Mouse (Mus musculus): ENCODE results near the gene Mrps18c. TPM values are rescaled to one million over a fixed set of nuclear protein-coding genes. Genes with fewer than 3 reads are reported as not detected.

Gene Mrps18c
- polyA plus RNA-seq, 1 experiment from 2014 or later, result 184 TPM

DNA sequence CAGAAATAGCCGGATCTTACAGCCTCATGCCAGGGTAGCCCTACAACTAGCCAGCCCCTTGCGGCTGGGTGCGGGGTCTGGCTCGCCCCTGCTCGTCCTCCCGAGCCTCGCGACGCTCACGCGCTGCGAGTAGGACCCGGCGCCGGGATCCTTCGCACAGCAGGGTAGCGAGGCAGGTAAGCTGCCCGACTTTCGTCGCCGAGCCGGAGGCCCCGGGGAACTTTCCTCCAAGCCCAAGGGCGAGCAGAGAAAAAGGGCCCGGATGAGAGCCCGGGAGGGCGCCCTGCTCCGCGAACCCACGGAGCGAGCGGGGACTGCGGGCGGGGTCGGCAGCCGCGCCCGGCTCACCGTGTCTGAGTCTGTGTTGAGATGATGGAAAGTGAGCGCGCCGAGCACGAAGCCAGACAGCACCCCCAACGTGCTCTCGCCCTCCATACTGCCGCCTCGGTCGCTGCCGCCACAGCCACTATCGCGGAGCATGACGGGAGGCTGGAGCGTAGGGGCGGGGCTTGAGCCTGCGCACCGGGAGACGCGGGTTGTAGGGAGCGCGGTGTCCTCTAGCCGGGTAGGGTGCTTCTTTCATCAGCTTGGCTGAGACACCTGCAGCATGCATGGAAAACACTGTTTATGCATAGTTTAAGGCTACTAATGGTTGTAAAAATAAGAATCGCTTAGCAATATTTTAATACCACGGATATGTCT is 22.2 kb downstream of the Mrps18c start, which contains the start of gene Abraxas1:
Abraxas1 (minus strand) TSS at position 483 of the 702 bp plus-strand sequence.
- H3K4me2 ChIP-seq (ENCODE audit: low read depth, low read length), result peak within 1 kb of the TSS; percentile 57
- H3K27ac ChIP-seq (ENCODE audit: low read depth, low read length), result peak within 1 kb of the TSS; percentile 68
- peaks cover 3% of the 10 kb centered on the region; the same call in 1 of the 2 replicates for H3K4me1 ChIP-seq (ENCODE audit: control insufficient read depth, insufficient read depth, low read length)
- ATAC-seq (ENCODE audit: low read depth), result peak; percentile 98
- H3K36me3 ChIP-seq (ENCODE audit: control insufficient read depth, insufficient read depth, low read length), result no peaks in the 10 kb centered on the region
- WGBS, result 1% methylated on average over 62 of the region's 63 CpGs
- H3K9ac ChIP-seq (replicated peaks; ENCODE audit: low read depth, low read length), result peak within 1 kb of the TSS; percentile 78
- no peaks in the 10 kb centered on the region for H3K27me3 ChIP-seq (ENCODE audit: control insufficient read depth, insufficient read depth, low read length)
- H3K4me3 ChIP-seq (ENCODE audit: low read depth, low read length), result peak within 1 kb of the TSS; percentile 55
- no peaks in the 10 kb centered on the region for H3K9me3 ChIP-seq (ENCODE audit: control insufficient read depth, low read length)

DNA sequence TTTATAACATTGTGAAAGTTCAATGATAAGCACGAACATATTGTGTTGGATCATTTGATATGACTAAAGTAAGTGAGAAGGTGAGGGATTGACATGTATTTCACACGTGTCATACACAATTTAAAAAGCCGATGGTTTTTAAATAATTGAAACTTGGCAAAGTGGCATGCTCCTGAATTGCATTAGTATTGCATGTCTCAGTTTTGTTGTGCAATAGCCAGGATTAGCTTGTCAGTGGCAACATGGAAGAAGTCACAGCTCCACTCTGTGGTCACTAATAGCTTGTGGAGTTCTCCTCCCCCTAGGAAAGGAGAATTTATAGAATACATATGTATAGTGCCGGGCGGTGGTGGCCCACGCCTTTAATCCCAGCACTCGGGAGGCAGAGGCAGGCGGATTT is 22.9 kb downstream of the Mrps18c start:
- H3K36me3 ChIP-seq (ENCODE audit: control insufficient read depth, insufficient read depth, low read length), result no peaks in the 10 kb centered on the region
- H3K9ac ChIP-seq (replicated peaks; ENCODE audit: low read depth, low read length), result no peak overlapping the region
- ATAC-seq (ENCODE audit: low read depth), result no peak
- 84% methylated on average over 8 of the region's 8 CpGs for WGBS
- no peak overlapping the region for H3K27ac ChIP-seq (ENCODE audit: low read depth, low read length)
- H3K4me2 ChIP-seq (ENCODE audit: low read depth, low read length), result peak overlapping the region; percentile 57
- peak overlapping the region; percentile 55; the same call in 1 of the 2 replicates for H3K4me3 ChIP-seq (ENCODE audit: low read depth, low read length)
- H3K27me3 ChIP-seq (ENCODE audit: control insufficient read depth, insufficient read depth, low read length), result no peaks in the 10 kb centered on the region
- H3K4me1 ChIP-seq (ENCODE audit: control insufficient read depth, insufficient read depth, low read length), result peaks cover 3% of the 10 kb centered on the region; the same call in 1 of the 2 replicates
- no peaks in the 10 kb centered on the region for H3K9me3 ChIP-seq (ENCODE audit: control insufficient read depth, low read length)

DNA sequence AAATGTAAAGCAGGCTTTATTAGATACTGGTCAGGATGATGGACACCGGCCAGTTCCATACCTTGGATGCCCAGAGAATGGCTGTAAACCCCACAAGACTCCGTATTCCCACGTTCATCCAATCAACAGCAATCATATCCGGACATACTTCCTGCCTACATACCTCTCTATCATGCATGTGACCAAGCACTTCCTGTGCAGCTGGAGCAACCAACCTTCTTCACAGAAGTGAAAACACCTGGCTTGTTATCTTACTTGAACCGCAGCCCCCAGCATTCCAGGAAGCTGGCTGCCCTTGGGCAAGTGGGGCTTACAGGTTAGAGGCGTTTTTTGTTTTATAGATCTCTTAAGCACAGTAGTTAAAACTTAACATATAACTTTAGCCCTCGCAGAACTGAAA is 24.4 kb downstream of the Mrps18c start:
- Histone ChIP-seq H3K4me2 (ENCODE audit: low read depth, low read length) (no peak overlapping the region), H3K9me3 (ENCODE audit: control insufficient read depth, low read length) (no peaks in the 10 kb centered on the region), H3K4me3 (ENCODE audit: low read depth, low read length) (no peak overlapping the region), H3K27ac (ENCODE audit: low read depth, low read length) (no peak overlapping the region), H3K9ac (replicated peaks; ENCODE audit: low read depth, low read length) (no peak overlapping the region), H3K4me1 (ENCODE audit: control insufficient read depth, insufficient read depth, low read length) (peaks cover 3% of the 10 kb centered on the region; the same call in 1 of the 2 replicates), H3K27me3 (ENCODE audit: control insufficient read depth, insufficient read depth, low read length) (no peaks in the 10 kb centered on the region), H3K36me3 (ENCODE audit: control insufficient read depth, insufficient read depth, low read length) (no peaks in the 10 kb centered on the region)
- ATAC-seq (ENCODE audit: low read depth), result no peak
- 87% methylated on average over 7 of the region's 7 CpGs for WGBS

DNA sequence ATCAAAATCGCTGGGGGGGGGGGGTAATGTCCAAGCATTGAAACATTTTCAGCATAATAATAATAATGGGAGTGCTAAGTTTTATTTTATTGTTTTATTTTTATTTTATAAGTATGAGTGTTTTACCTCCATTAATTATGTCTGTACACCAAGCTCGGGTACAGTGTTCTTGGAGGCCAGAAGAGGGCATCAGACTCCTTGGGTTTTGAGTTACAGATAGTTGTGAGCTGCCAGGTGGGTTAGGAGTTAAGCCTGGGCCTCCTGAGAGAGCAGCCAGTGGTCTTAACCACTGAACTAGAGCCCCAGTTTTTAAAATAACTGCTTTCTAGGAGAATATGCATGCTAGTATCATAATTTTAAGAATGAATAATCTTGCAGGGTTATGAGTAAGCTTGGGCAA is 27.5 kb downstream of the Mrps18c start:
- Histone ChIP-seq H3K27ac (ENCODE audit: low read depth, low read length) (no peak overlapping the region), H3K4me2 (ENCODE audit: low read depth, low read length) (no peak overlapping the region), H3K27me3 (ENCODE audit: control insufficient read depth, insufficient read depth, low read length) (no peaks in the 10 kb centered on the region), H3K36me3 (ENCODE audit: control insufficient read depth, insufficient read depth, low read length) (no peaks in the 10 kb centered on the region), H3K4me1 (ENCODE audit: control insufficient read depth, insufficient read depth, low read length) (no peaks in the 10 kb centered on the region), H3K9me3 (ENCODE audit: control insufficient read depth, low read length) (no peaks in the 10 kb centered on the region), H3K4me3 (ENCODE audit: low read depth, low read length) (no peak overlapping the region), H3K9ac (replicated peaks; ENCODE audit: low read depth, low read length) (no peak overlapping the region)
- no peak for ATAC-seq (ENCODE audit: low read depth)
- 16% methylated on average over 2 of the region's 2 CpGs for WGBS

DNA sequence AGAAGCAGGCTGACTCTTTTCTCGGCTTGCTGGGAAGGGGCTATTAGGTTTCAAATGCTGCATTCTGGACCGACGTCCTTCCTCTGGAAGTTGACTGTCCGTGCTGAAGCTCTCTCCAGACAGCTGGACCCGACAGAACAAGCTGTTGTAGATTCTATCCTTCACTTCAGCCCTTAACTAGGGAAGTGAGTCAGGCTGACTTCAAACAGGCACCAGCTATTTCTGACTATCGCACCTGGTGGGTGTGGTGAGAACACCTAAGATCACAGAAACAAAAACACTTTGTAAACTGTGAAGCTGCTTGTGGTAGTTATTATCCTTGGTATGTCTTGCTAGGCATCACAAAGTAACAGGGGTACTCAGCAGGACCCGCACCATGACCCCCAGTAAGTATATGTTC is 28.1 kb downstream of the Mrps18c start:
- ATAC-seq (ENCODE audit: low read depth), result no peak
- no peak overlapping the region for H3K4me2 ChIP-seq (ENCODE audit: low read depth, low read length)
- no peaks in the 10 kb centered on the region for H3K4me1 ChIP-seq (ENCODE audit: control insufficient read depth, insufficient read depth, low read length)
- no peaks in the 10 kb centered on the region for H3K27me3 ChIP-seq (ENCODE audit: control insufficient read depth, insufficient read depth, low read length)
- no peaks in the 10 kb centered on the region for H3K36me3 ChIP-seq (ENCODE audit: control insufficient read depth, insufficient read depth, low read length)
- no peaks in the 10 kb centered on the region for H3K9me3 ChIP-seq (ENCODE audit: control insufficient read depth, low read length)
- no peak overlapping the region for H3K27ac ChIP-seq (ENCODE audit: low read depth, low read length)
- no peak overlapping the region for H3K4me3 ChIP-seq (ENCODE audit: low read depth, low read length)
- H3K9ac ChIP-seq (replicated peaks; ENCODE audit: low read depth, low read length), result no peak overlapping the region
- WGBS, result 78% methylated on average over 7 of the region's 7 CpGs

DNA sequence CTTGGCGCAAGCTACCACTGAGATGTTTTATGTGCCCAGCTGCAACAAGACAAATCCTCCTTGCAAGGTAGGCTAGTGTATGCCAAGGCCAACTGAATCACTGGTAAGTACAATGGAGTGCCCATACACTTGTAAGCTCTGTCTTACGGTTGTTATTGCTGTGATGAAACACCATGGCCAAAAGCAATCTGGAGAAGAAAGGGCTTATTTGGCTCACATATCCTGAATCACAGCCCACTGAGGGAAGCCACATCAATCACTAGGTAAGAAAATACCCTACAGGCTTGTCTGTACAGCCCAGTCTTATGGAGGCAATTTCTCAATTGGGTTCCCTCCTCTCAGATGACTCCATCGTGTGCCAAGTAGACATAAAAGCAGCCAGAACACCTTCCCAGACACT is 30.3 kb downstream of the Mrps18c start:
- no peaks in the 10 kb centered on the region for H3K27me3 ChIP-seq (ENCODE audit: control insufficient read depth, insufficient read depth, low read length)
- H3K36me3 ChIP-seq (ENCODE audit: control insufficient read depth, insufficient read depth, low read length), result no peaks in the 10 kb centered on the region
- no peak overlapping the region for H3K4me2 ChIP-seq (ENCODE audit: low read depth, low read length)
- H3K4me3 ChIP-seq (ENCODE audit: low read depth, low read length), result no peak overlapping the region
- no peaks in the 10 kb centered on the region for H3K9me3 ChIP-seq (ENCODE audit: control insufficient read depth, low read length)
- no peak overlapping the region for H3K9ac ChIP-seq (replicated peaks; ENCODE audit: low read depth, low read length)
- no peak overlapping the region for H3K27ac ChIP-seq (ENCODE audit: low read depth, low read length)
- no peak for ATAC-seq (ENCODE audit: low read depth)
- no peaks in the 10 kb centered on the region for H3K4me1 ChIP-seq (ENCODE audit: control insufficient read depth, insufficient read depth, low read length)
- 65% methylated on average over 3 of the region's 3 CpGs for WGBS

DNA sequence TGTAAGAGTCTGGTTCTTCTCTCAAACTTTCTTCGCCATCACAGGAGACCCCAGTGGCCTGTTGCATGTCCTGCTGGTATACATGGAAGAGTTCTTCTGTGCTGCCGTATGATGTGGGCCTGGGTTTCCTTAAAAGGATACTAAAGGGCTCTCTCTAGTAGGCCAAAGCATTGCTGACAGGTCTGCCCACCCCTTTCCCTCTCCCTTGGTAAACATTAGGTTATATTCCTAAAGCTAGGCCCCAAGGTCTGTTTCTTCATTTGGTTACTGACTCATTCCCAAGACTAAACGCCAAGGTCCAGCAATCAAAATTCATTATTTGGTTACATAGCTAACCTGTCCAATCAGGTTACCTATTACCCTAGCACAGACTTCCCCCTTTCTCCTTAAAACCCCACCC is 34.3 kb downstream of the Mrps18c start:
- Histone ChIP-seq H3K27ac (ENCODE audit: low read depth, low read length) (no peak overlapping the region), H3K4me3 (ENCODE audit: low read depth, low read length) (no peak overlapping the region), H3K36me3 (ENCODE audit: control insufficient read depth, insufficient read depth, low read length) (no peaks in the 10 kb centered on the region), H3K4me1 (ENCODE audit: control insufficient read depth, insufficient read depth, low read length) (no peaks in the 10 kb centered on the region), H3K9me3 (ENCODE audit: control insufficient read depth, low read length) (no peaks in the 10 kb centered on the region), H3K4me2 (ENCODE audit: low read depth, low read length) (no peak overlapping the region), H3K9ac (replicated peaks; ENCODE audit: low read depth, low read length) (no peak overlapping the region), H3K27me3 (ENCODE audit: control insufficient read depth, insufficient read depth, low read length) (no peaks in the 10 kb centered on the region)
- WGBS, result 93% methylated on average over 3 of the region's 3 CpGs
- no peak for ATAC-seq (ENCODE audit: low read depth)

DNA sequence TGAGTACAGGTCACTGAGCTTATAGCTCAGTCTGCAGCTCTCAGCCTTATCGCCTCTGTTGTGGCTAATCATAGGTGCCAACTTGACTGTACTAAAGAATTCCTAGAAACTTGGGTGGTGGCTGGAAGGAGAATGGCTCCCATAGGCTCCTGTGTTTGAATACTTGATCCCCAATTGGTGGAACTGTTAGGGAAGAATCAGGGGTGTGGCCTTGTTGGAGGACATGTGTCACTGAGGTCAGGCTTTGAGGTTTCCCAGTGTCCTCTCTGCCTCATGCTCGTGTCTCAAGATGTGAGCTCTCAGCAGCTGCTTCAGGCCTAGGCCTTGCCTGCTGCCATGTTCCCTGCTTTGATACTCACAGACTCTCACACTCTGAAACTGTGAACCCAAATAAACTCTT is 35.4 kb downstream of the Mrps18c start:
- no peaks in the 10 kb centered on the region for H3K4me1 ChIP-seq (ENCODE audit: control insufficient read depth, insufficient read depth, low read length)
- no peak for ATAC-seq (ENCODE audit: low read depth)
- H3K4me2 ChIP-seq (ENCODE audit: low read depth, low read length), result no peak overlapping the region
- no peaks in the 10 kb centered on the region for H3K9me3 ChIP-seq (ENCODE audit: control insufficient read depth, low read length)
- no peak overlapping the region for H3K4me3 ChIP-seq (ENCODE audit: low read depth, low read length)
- no peak overlapping the region for H3K27ac ChIP-seq (ENCODE audit: low read depth, low read length)
- H3K36me3 ChIP-seq (ENCODE audit: control insufficient read depth, insufficient read depth, low read length), result no peaks in the 10 kb centered on the region
- H3K9ac ChIP-seq (replicated peaks; ENCODE audit: low read depth, low read length), result no peak overlapping the region
- no peaks in the 10 kb centered on the region for H3K27me3 ChIP-seq (ENCODE audit: control insufficient read depth, insufficient read depth, low read length)
- WGBS, result 94% methylated on average over 2 of the region's 2 CpGs

DNA sequence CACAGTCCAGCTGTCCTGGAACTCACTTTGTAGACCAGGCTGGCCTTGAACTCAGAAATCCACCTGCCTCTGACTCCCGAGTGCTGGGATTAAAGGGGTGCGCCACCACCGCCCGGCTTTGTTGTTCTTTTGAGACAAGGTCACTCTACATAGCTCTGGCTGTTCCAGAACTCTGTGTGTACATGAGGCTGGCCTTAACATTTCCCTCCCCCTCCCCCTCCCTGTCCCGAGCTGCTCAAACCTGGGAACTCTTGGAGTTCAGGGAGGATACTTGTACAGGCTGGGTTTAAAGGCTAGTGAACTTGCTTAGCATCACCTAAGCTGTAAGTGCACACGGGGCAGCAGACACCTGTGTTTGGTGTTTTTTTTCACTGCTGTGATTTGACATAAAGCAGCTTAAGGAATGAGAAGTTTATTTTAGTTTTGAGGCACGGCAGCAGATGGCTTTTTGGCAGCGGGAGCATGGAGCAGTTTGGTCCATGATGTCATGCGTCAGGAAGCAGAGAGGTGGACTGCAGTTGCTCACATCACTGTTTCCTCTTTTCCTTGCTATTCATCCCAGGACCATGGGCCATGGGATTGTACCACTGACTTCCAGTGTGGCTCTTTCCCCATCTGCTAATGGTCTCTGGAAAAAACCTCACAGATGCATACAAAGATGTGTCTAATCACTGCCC is 37.6 kb downstream of the Mrps18c start:
- ATAC-seq (ENCODE audit: low read depth), result no peak

More for the DNA sequence above, 37.6 kb downstream of the Mrps18c start:
- WGBS, result 76% methylated on average over 9 of the region's 9 CpGs
- H3K4me3 ChIP-seq (ENCODE audit: low read depth, low read length), result no peak overlapping the region
- H3K9ac ChIP-seq (replicated peaks; ENCODE audit: low read depth, low read length), result no peak overlapping the region
- H3K27me3 ChIP-seq (ENCODE audit: control insufficient read depth, insufficient read depth, low read length), result no peaks in the 10 kb centered on the region
- H3K4me1 ChIP-seq (ENCODE audit: control insufficient read depth, insufficient read depth, low read length), result no peaks in the 10 kb centered on the region
- no peak overlapping the region for H3K4me2 ChIP-seq (ENCODE audit: low read depth, low read length)
- no peaks in the 10 kb centered on the region for H3K36me3 ChIP-seq (ENCODE audit: control insufficient read depth, insufficient read depth, low read length)
- no peaks in the 10 kb centered on the region for H3K9me3 ChIP-seq (ENCODE audit: control insufficient read depth, low read length)
- H3K27ac ChIP-seq (ENCODE audit: low read depth, low read length), result no peak overlapping the region

Data from neural tube, embryonic 14.5 days (tissue).